Mouse (Mus musculus) frontal cortex, postnatal 25 days (tissue): ENCODE measurements around the gene Clec16a.

ENCODE experiments used
- DNase-seq, 2 experiments: peaks; one replicate each; pipeline ENCODE4 v3.0.0; 2022; ENCODE audit warnings: low spot score in 2 of 2

The Clec16a gene

GRCm38 (mm10) chr16:10544995-10545622, at the start of gene Clec16a:
Gene Clec16a (plus strand): TSS chr16:10545339.
- peak; percentile 87 to 94 for DNase-seq

GRCm38 (mm10) chr16:10495824-10496298, 49.3 kb upstream of the Clec16a start:
- no peak for DNase-seq

GRCm38 (mm10) chr16:10498096-10498602, 47.0 kb upstream of the Clec16a start:
- no peak for DNase-seq

- DNase-seq = no peak
Measured at GRCm38 (mm10) chr16:10499122-10499521, 46.0 kb upstream of the Clec16a start.

- DNase-seq = no peak
Measured at GRCm38 (mm10) chr16:10501865-10502264, 43.3 kb upstream of the Clec16a start.

GRCm38 (mm10) chr16:10503058-10503457, 42.1 kb upstream of the Clec16a start:
- no peak for DNase-seq

GRCm38 (mm10) chr16:10507445-10507844, 37.7 kb upstream of the Clec16a start:
- DNase-seq = no peak

- DNase-seq = no peak
Measured at GRCm38 (mm10) chr16:10508691-10509090, 36.4 kb upstream of the Clec16a start.

GRCm38 (mm10) chr16:10510477-10511133, 34.5 kb upstream of the Clec16a start:
- no peak for DNase-seq

GRCm38 (mm10) chr16:10511134-10511520, 34.0 kb upstream of the Clec16a start:
- no peak for DNase-seq

- no peak for DNase-seq
Measured at GRCm38 (mm10) chr16:10515953-10516572, 29.1 kb upstream of the Clec16a start.

- no peak for DNase-seq
Measured at GRCm38 (mm10) chr16:10518030-10518429, 27.1 kb upstream of the Clec16a start.

GRCm38 (mm10) chr16:10520908-10521614, 24.1 kb upstream of the Clec16a start:
- DNase-seq = peak; percentile 77 to 80

GRCm38 (mm10) chr16:10522811-10523210, 22.3 kb upstream of the Clec16a start:
- DNase-seq = peak; percentile 62 to 72

GRCm38 (mm10) chr16:10523650-10524049, 21.5 kb upstream of the Clec16a start:
- no peak for DNase-seq

GRCm38 (mm10) chr16:10524866-10525609, 20.1 kb upstream of the Clec16a start:
- DNase-seq = no peak

GRCm38 (mm10) chr16:10525610-10525980, 19.5 kb upstream of the Clec16a start:
- no peak for DNase-seq

- DNase-seq = no peak
Measured at GRCm38 (mm10) chr16:10527046-10527644, 18.0 kb upstream of the Clec16a start.

GRCm38 (mm10) chr16:10528382-10528781, 16.8 kb upstream of the Clec16a start:
- no peak for DNase-seq

- DNase-seq = no peak
Measured at GRCm38 (mm10) chr16:10530179-10530578, 15.0 kb upstream of the Clec16a start.

GRCm38 (mm10) chr16:10533781-10534180, 11.4 kb upstream of the Clec16a start:
- DNase-seq = no peak
